Mouse (Mus musculus) layer of hippocampus, postnatal 14 days (tissue): Measurements from ENCODE around the gene Dnajc5g. TPM values are rescaled to one million over a fixed set of nuclear protein-coding genes. Genes with fewer than 3 reads are reported as not detected.

Experiments used
- DNase-seq, 2 experiments: peaks; one replicate each; pipeline ENCODE4 v3.0.0; 2021 to 2022; ENCODE audit warnings: low spot score in 2 of 2, mixed read lengths in 1 of 2
- total RNA-seq, 2 experiments: library from RNA; stranded (reverse); gene quantifications; 2 replicates each; pipeline ENCODE4 v1.2.3; 2021

The Dnajc5g gene
- total RNA-seq, 2 experiments from 2014 or later: not detected

DNA sequence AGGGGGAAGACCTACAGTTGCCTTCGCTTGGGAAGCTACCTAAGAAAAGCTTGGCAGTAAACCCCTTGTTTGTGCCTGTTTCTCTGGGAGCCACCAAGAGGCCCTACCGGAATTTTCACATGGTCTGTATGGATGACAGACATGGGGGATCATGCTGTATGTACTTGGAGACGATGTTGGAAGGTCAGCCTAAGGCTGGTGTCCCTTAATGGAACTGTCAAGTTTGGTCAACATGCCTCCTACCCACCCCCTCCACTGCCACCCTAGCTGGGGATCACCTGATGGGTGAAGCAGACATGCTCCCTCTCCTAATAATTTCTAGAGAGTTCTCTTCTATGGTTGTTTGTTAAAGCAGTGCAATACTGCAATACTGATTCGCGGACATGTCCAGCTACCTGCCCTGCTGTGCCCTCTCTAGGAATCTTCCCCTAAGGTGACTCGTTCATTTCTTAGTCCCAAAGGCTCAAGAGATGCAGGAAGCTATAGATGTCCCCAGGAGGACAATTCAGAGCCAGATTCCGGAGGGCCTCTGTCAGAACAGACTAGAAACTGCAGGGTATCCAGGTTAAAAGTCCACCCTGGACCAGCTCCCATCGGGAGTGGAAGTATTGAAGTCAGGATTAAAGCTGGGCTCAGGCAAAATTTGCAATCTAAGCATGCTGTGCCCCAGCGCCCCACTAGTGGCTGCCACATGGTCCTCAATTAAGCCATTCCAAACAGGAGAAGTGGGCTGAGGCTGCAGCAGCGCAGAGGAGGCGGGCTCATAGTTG lies 10.2 kb upstream of the Dnajc5g start:
- no peak for DNase-seq

GRCm38 (mm10) chr5:31108000-31108490 lies 2.0 kb downstream of the Dnajc5g start, which contains the start of gene Slc30a3:
TSS of gene Slc30a3 (minus strand) at chr5:31108237.
- DNase-seq: no peak

DNA sequence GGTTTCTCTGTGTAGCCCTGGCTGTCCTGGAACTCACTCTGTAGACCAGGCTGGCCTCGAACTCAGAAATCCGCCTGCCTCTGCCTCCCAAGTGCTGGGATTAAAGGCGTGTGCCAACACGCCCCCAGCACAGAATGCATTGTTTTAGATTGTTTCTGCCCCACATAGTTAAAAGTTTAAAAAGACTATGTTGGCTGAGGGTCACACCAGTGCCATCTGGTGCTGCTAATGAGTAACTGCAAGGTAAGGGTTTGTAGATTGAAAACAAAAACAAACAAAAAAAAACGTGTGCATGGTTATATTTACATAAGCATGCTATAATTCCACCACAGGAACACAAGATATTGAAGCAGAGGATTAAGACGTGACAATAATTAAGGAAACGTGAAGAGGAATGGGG lies 4.7 kb downstream of the Dnajc5g start:
- no peak for DNase-seq

GRCm38 (mm10) chr5:31116354-31116753 lies 10.3 kb downstream of the Dnajc5g start, which contains the start of gene Trim54:
TSS of gene Trim54 (plus strand) at chr5:31116712.
- no peak for DNase-seq

GRCm38 (mm10) chr5:31116912-31117311 lies 10.8 kb downstream of the Dnajc5g start:
- no peak for DNase-seq

DNA sequence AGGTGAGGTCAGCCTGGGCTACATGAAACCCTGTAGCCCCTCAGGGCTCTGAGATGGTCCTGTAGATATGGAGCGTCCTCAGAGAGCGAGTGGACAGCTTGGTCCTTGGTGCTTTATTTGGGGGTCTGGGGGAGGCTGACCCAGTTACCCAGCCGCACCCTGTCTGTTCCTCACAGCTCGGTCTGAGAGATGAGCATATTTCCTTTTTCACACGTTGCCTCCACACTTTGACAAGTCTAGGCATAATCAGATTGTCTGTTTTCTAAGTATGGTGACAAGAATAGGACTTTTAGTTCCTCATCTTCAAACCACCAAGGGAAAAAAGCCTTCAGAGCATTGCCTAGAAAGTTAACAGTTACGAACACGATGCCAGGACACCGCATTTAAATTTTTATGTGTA lies 15.0 kb downstream of the Dnajc5g start:
- no peak for DNase-seq

- DNase-seq: no peak
These were observed 17.4 kb downstream of the Dnajc5g start for GRCm38 (mm10) chr5:31123481-31123880.

DNA sequence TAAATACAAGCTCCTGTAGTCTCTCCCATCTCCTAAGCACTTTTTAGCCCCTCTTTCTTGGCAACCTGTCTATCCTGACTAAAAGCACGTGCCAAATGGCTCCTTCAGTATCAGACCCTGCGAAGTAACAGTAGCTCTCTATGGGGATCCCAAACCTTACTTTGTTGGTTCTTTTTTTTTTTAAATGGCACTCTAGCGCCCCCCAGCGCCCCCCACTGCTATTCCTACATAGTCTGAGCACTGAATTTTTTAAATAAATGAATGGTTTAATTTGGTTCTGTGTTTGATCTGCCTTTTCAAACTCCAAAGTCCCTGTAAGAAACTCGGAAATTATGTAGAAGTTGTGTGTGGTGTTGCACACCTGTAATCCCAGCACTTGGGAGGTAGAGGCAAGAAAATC lies 20.0 kb downstream of the Dnajc5g start:
- no peak for DNase-seq

GRCm38 (mm10) chr5:31136730-31137424 lies 30.8 kb downstream of the Dnajc5g start:
- no peak for DNase-seq

- no peak for DNase-seq
These were observed 31.6 kb downstream of the Dnajc5g start for GRCm38 (mm10) chr5:31137658-31138057.

DNA sequence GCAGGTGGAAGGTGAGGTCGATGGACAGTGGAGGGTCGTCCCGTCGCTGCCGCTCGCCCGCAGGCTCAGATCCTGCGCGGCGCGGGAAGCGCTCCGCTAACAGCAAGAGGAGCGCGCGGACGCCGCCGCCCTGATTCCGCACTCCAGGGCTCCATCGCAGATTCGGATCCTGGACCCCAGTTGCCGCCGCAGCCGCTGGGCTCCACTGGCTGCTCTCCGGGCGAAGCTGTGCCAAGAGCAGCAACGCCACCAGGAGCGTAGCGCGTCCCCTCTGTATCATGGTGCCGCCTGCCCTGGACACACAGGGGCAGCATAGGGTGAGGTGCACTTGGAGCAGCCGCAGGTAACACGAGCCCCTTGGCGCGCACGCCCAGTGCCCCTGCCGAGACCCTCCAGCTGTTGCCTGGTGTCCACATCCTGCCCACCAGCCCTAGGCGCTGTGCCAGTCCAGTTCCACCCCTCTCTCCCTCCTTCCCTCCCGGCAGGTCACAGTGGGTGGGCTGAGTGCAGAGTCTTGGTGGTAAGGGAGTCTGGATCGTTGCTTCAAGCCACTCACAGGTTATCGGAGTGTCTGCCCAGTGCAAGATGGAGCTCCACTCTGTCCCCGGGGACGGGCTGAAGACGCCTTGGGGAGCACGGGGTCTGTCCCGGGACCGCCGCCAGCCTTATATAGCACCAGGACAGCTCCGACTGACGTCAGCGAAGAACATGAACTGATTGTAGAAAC lies 32.3 kb downstream of the Dnajc5g start, which contains the start of gene Ucn:
Ucn (minus strand) TSS at position 589 of the 727 bp plus-strand sequence.
- no peak for DNase-seq

DNA sequence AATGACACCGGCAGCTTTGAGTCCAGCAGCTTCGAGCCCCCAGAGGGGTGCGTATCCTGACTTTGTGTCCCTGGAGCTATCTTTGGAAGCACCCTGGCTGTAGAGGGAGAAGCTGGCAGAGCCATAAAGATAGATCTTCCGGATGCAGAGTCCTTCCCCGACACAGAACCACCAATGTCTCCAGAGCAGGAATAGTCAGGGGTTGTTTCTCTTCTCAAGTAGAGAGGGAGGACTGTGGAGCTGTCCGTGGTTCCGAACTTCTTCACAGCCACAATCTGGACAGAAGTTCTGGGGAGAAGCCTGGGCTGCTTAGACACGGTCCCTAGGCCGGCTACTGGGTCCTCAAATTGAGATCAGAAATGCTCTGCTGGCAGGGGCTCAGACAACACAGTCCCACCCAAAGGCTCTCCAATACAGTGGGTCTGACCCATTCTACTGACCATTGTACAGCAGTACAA lies 32.9 kb downstream of the Dnajc5g start:
- DNase-seq: no peak

DNA sequence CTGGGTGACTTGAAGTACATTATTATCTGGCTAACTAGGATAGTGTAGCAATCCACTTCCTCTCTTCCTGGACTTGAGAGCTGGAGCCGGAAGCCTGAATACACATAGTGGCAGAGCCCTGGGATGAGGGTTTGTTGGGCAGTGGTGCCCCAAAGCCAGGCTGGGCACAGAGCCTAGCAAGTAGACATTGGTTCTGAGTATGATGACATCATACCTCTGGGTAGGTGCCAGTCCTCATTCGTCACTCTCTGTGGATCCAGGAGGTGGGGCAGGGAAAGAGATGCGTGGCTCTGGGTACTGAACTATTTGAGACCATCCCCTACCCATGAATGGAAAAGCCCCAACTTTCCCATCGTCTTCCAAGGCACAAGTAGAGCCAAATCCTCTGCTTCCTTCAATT lies 43.7 kb downstream of the Dnajc5g start:
- DNase-seq: no peak

DNA sequence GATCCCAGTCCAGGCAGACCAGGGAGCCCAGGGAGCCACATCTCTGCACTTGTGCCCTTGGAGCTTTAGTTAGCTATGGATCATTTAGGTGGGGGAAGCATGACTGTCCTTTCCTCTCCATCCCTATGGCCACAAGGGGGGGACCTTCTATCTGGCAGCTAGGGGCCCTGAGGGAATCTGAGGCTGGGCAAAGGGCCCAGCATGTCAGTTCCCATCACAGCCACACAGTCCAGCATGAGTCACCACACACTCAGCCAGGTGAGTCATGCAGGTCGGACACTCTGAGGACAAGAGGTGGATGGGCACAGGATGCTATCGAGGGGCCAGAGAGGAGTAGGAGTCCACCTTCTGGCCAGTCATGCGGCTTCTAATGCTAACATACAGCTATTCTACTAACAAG lies 45.7 kb downstream of the Dnajc5g start:
- DNase-seq: no peak

GRCm38 (mm10) chr5:31153516-31154151 lies 47.5 kb downstream of the Dnajc5g start:
- DNase-seq: no peak

DNA sequence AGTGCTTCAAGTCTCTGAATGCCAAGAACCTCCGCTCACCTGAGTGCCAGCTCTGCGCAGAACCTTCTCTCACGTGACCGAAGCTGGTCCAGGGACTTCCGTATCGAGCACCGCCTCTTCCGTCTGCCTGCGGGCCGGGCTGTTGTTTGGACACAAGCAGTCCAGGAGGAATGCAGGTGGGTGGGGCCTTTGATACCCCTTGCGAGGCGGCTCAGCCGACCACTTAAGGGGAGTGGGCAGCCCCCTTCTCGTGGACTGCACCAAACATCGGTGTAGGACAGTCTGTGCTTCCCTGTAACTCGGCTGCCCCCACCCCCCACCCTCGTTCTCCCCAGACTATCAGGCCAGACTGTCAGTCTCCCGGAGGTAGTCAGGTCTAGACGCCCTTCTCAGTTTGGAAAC lies 48.1 kb downstream of the Dnajc5g start, which contains the start of gene Mpv17:
Mpv17 (minus strand) TSS at position 100 of the 402 bp plus-strand sequence.
- peak; percentile 80 to 86 for DNase-seq

Other genes with a start within 250 kb of the Dnajc5g start
- gene Tmem214, start 238.3 kb upstream of the Dnajc5g start, total RNA-seq: 10 to 100 TPM; 62.4 to 69.4 TPM
- gene Agbl5, start 217.6 kb upstream of the Dnajc5g start, total RNA-seq: 10 to 100 TPM; 12.7 to 14.7 TPM
- gene Ost4, start 198.5 kb upstream of the Dnajc5g start, total RNA-seq: 100 to 1,000 TPM; 100 to 108 TPM
- gene Emilin1, start 192.9 kb upstream of the Dnajc5g start, total RNA-seq: 1 to 10 TPM; 3.9 to 4.5 TPM
- 10 to 100 TPM; 11.5 to 12.9 TPM for gene Khk, start 184.9 kb upstream of the Dnajc5g start, total RNA-seq
- gene Cgref1, start 160.7 kb upstream of the Dnajc5g start, total RNA-seq: 10 to 100 TPM; 24.6 to 26.9 TPM
- 100 to 1,000 TPM; 129 to 131 TPM for gene Preb, start 145.9 kb upstream of the Dnajc5g start, total RNA-seq
- under 1 TPM in 1 of 2 experiments, not detected in 1; 0.17 TPM for gene Tcf23, start 137.6 kb upstream of the Dnajc5g start, total RNA-seq
- 10 to 100 TPM; 73.9 to 86.6 TPM for gene Atraid, start 58.0 kb upstream of the Dnajc5g start, total RNA-seq
- gene Slc5a6, start 57.4 kb upstream of the Dnajc5g start, total RNA-seq: 10 to 100 TPM; 12.4 to 13.3 TPM
- 10 to 100 TPM; 15.6 to 17.5 TPM for gene Cad, start 51.5 kb upstream of the Dnajc5g start, total RNA-seq
- gene Slc30a3, start 2.0 kb downstream of the Dnajc5g start, total RNA-seq: 10 to 100 TPM; 56.9 to 61.1 TPM
- gene Trim54, start 10.4 kb downstream of the Dnajc5g start, total RNA-seq: not detected
- gene Ucn, start 32.5 kb downstream of the Dnajc5g start, total RNA-seq: not detected
- gene Mpv17, start 48.0 kb downstream of the Dnajc5g start, total RNA-seq: 10 to 100 TPM; 41.3 to 46.9 TPM
- 1 to 10 TPM; 1.2 to 4.2 TPM for gene Gm29609, start 73.6 kb downstream of the Dnajc5g start, total RNA-seq
- 10 to 100 TPM; 61.2 to 64.7 TPM for gene Gtf3c2, start 73.9 kb downstream of the Dnajc5g start, total RNA-seq
- 10 to 100 TPM; 79.5 to 80.3 TPM for gene Snx17, start 86.9 kb downstream of the Dnajc5g start, total RNA-seq
- 10 to 100 TPM; 48.1 to 55.2 TPM for gene Eif2b4, start 87.1 kb downstream of the Dnajc5g start, total RNA-seq
- gene Zfp513, start 96.0 kb downstream of the Dnajc5g start, total RNA-seq: 10 to 100 TPM; 25.5 to 31.3 TPM
- 10 to 100 TPM; 84.9 to 85.7 TPM for gene Ppm1g, start 114.4 kb downstream of the Dnajc5g start, total RNA-seq
- 10 to 100 TPM; 77.7 to 79.7 TPM for gene Nrbp1, start 134.6 kb downstream of the Dnajc5g start, total RNA-seq
- not detected for gene Gm9970, start 134.9 kb downstream of the Dnajc5g start, total RNA-seq
- gene Krtcap3, start 145.4 kb downstream of the Dnajc5g start, total RNA-seq: 1 to 10 TPM; 1.3 to 1.9 TPM
- gene Ift172, start 184.8 kb downstream of the Dnajc5g start, total RNA-seq: 10 to 100 TPM; 76.4 to 83.3 TPM
- 100 to 1,000 TPM; 160 to 164 TPM for gene Fndc4, start 189.8 kb downstream of the Dnajc5g start, total RNA-seq
- under 1 TPM; 0.21 to 0.53 TPM for gene Gckr, start 191.2 kb downstream of the Dnajc5g start, total RNA-seq